Mouse (Mus musculus) heart, embryonic 16.5 days (tissue): ENCODE data around the gene Itpr1. TPM values are rescaled to one million over a fixed set of nuclear protein-coding genes. Genes with fewer than 3 reads are reported as not detected.

ENCODE experiments used
- ATAC-seq: fragments of 200-750 bp; cut with Nextera tagmentation; replicated peaks from 2 replicates; pipeline ENCODE4 v1.8.0; 2017; ENCODE audit warnings: moderate number of reproducible peaks; ENCODE audit not compliant: insufficient read depth, low FRiP score; ENCODE audit errors: extremely low read depth
- H3K27ac ChIP-seq: fragments of 300-500 bp; sonication (generic); 2 replicates; pipeline ENCODE4 v1.5.1; 2014; ENCODE audit warnings: mild to moderate bottlenecking, low read length, control low read depth, moderate library complexity
- H3K27me3 ChIP-seq: fragments of 300-500 bp; sonication (generic); 2 replicates; pipeline ENCODE4 v1.6.1; 2014; ENCODE audit warnings: low read length, mixed read lengths; ENCODE audit not compliant: control insufficient read depth, insufficient read depth
- H3K36me3 ChIP-seq: fragments of 300-500 bp; sonication (generic); 2 replicates; pipeline ENCODE4 v1.6.1; 2014; ENCODE audit not compliant: control insufficient read depth, insufficient read depth
- H3K4me1 ChIP-seq: fragments of 300-500 bp; sonication (generic); 2 replicates; pipeline ENCODE4 v1.6.1; 2014; ENCODE audit warnings: low read length, mixed read lengths; ENCODE audit not compliant: control insufficient read depth, insufficient read depth
- H3K4me2 ChIP-seq: fragments of 300-500 bp; sonication (generic); 2 replicates; pipeline ENCODE4 v1.6.1; 2014; ENCODE audit warnings: low read depth, mild to moderate bottlenecking, control low read depth, low read length
- H3K4me3 ChIP-seq: fragments of 300-500 bp; sonication (generic); 2 replicates; pipeline ENCODE4 v1.5.1; 2014; ENCODE audit warnings: mild to moderate bottlenecking, control low read depth, low read length
- H3K9ac ChIP-seq: fragments of 300-500 bp; sonication (generic); 2 replicates; pipeline ENCODE4 v1.6.1; 2014; ENCODE audit warnings: low read length, control low read depth
- H3K9me3 ChIP-seq: fragments of 300-500 bp; sonication (generic); replicated peaks from 2 replicates; pipeline ENCODE4 v1.6.1; 2016; ENCODE audit warnings: low read length; ENCODE audit not compliant: control insufficient read depth
- WGBS: fragments of 180-500 bp; shearing (Covaris S2); extraction: QIAGEN DNeasy Blood & Tissue Kit; methylation state at CpG from one replicate; pipeline ENCODE4 v1.1.7; 2014; 5-methylcytosine and 5-hydroxymethylcytosine counted together
- polyA plus RNA-seq: library from polyadenylated mRNA; unstranded; fragments of >200 nt; fragmentation: Nextera tagmentation; extraction: Ambion mirVana; gene quantifications from 2 replicates; pipeline ENCODE4 v1.2.1, GENCODE M21; 2015

The Itpr1 gene
- polyA plus RNA-seq, 1 experiment from 2014 or later: 10.8 TPM

- ATAC-seq: peak; percentile 30
- Histone ChIP-seq H3K36me3 (peaks cover 3% of the 10 kb centered on the region; the same call in 1 of the 2 replicates), H3K4me3 (no peak overlapping the region), H3K4me2 (0 out of 2 replicates have a peak overlapping the region, but pooled peaks have one; percentile 2), H3K4me1 (peaks cover 53% of the 10 kb centered on the region), H3K9ac (no peak overlapping the region), H3K27ac (peak overlapping the region; percentile 49), H3K27me3 (no peaks in the 10 kb centered on the region), H3K9me3 (no peaks in the 10 kb centered on the region)
- 21% methylated on average over 6 of the region's 6 CpGs for WGBS
Observed at GRCm38 (mm10) chr6:108233070-108233469, 20.2 kb downstream of the Itpr1 start.

- no peak for ATAC-seq
- H3K9ac ChIP-seq: no peak overlapping the region
- H3K36me3 ChIP-seq: no peaks in the 10 kb centered on the region
- peak overlapping the region; percentile 26; the same call in 1 of the 2 replicates for H3K27ac ChIP-seq
- H3K4me2 ChIP-seq: no peak overlapping the region
- H3K4me3 ChIP-seq: no peak overlapping the region
- H3K9me3 ChIP-seq: no peaks in the 10 kb centered on the region
- 46% methylated on average over 6 of the region's 6 CpGs for WGBS
- H3K27me3 ChIP-seq: no peaks in the 10 kb centered on the region
- H3K4me1 ChIP-seq: peaks cover 47% of the 10 kb centered on the region
Observed at GRCm38 (mm10) chr6:108234536-108234935, 21.6 kb downstream of the Itpr1 start.

- peak; percentile 49; the same call in 1 of the 2 replicates for ATAC-seq
- Histone ChIP-seq H3K9ac (peak overlapping the region; percentile 57), H3K4me2 (peak overlapping the region; percentile 46), H3K27ac (peak overlapping the region; percentile 83), H3K9me3 (no peaks in the 10 kb centered on the region), H3K4me3 (peak overlapping the region; percentile 11; the same call in 1 of the 2 replicates), H3K27me3 (no peaks in the 10 kb centered on the region), H3K4me1 (peaks cover 47% of the 10 kb centered on the region), H3K36me3 (no peaks in the 10 kb centered on the region)
- WGBS: 29% methylated on average over 13 of the region's 13 CpGs
Observed at GRCm38 (mm10) chr6:108235680-108236123, 22.8 kb downstream of the Itpr1 start.

- Histone ChIP-seq H3K4me2 (no peak overlapping the region), H3K27me3 (no peaks in the 10 kb centered on the region), H3K4me3 (no peak overlapping the region), H3K9me3 (no peaks in the 10 kb centered on the region), H3K4me1 (peaks cover 47% of the 10 kb centered on the region), H3K27ac (peak overlapping the region; percentile 83), H3K36me3 (0 out of 2 replicates have a peak, but pooled peaks cover 2% of the 10 kb centered on the region), H3K9ac (no peak overlapping the region)
- ATAC-seq: peak; percentile 55; the same call in 1 of the 2 replicates
- 50% methylated on average over 9 of the region's 9 CpGs for WGBS
Observed at GRCm38 (mm10) chr6:108236411-108236921, 23.6 kb downstream of the Itpr1 start.

GRCm38 (mm10) chr6:108236996-108237395 lies 24.1 kb downstream of the Itpr1 start:
- Histone ChIP-seq H3K36me3 (peaks cover 2% of the 10 kb centered on the region; the same call in 1 of the 2 replicates), H3K27me3 (no peaks in the 10 kb centered on the region), H3K9ac (no peak overlapping the region), H3K4me3 (no peak overlapping the region), H3K9me3 (no peaks in the 10 kb centered on the region), H3K4me1 (peaks cover 44% of the 10 kb centered on the region), H3K27ac (no peak overlapping the region), H3K4me2 (no peak overlapping the region)
- WGBS: 76% methylated on average over 8 of the region's 8 CpGs
- no peak for ATAC-seq

- Histone ChIP-seq H3K9me3 (no peaks in the 10 kb centered on the region), H3K27ac (no peak overlapping the region), H3K4me1 (peaks cover 39% of the 10 kb centered on the region), H3K27me3 (no peaks in the 10 kb centered on the region), H3K36me3 (peaks cover 6% of the 10 kb centered on the region; the same call in 1 of the 2 replicates), H3K4me3 (no peak overlapping the region), H3K4me2 (no peak overlapping the region), H3K9ac (no peak overlapping the region)
- WGBS: 60% methylated on average over 8 of the region's 8 CpGs
- no peak for ATAC-seq
Observed at GRCm38 (mm10) chr6:108237585-108237984, 24.7 kb downstream of the Itpr1 start.

GRCm38 (mm10) chr6:108238011-108238410 lies 25.1 kb downstream of the Itpr1 start:
- Histone ChIP-seq H3K27me3 (no peaks in the 10 kb centered on the region), H3K9me3 (no peaks in the 10 kb centered on the region), H3K4me1 (peaks cover 35% of the 10 kb centered on the region), H3K27ac (no peak overlapping the region), H3K36me3 (peaks cover 6% of the 10 kb centered on the region; the same call in 1 of the 2 replicates), H3K4me2 (no peak overlapping the region), H3K4me3 (no peak overlapping the region), H3K9ac (no peak overlapping the region)
- ATAC-seq: no peak
- WGBS: 69% methylated on average over 4 of the region's 4 CpGs

GRCm38 (mm10) chr6:108239056-108239455 lies 26.2 kb downstream of the Itpr1 start:
- no peak overlapping the region for H3K27ac ChIP-seq
- WGBS: 39% methylated on average over 4 of the region's 4 CpGs
- no peak for ATAC-seq

GRCm38 (mm10) chr6:108240004-108240403 lies 27.1 kb downstream of the Itpr1 start:
- peaks cover 6% of the 10 kb centered on the region; the same call in 1 of the 2 replicates for H3K36me3 ChIP-seq
- WGBS: 100% methylated on average over 1 of the region's 1 CpGs

More at GRCm38 (mm10) chr6:108239056-108239455, 26.2 kb downstream of the Itpr1 start:
- H3K4me2 ChIP-seq: no peak overlapping the region
- H3K4me3 ChIP-seq: no peak overlapping the region
- H3K4me1 ChIP-seq: peaks cover 29% of the 10 kb centered on the region
- no peak overlapping the region for H3K9ac ChIP-seq
- H3K27me3 ChIP-seq: no peaks in the 10 kb centered on the region
- H3K36me3 ChIP-seq: peaks cover 6% of the 10 kb centered on the region; the same call in 1 of the 2 replicates
- H3K9me3 ChIP-seq: no peaks in the 10 kb centered on the region

More at GRCm38 (mm10) chr6:108240004-108240403, 27.1 kb downstream of the Itpr1 start:
- Histone ChIP-seq H3K27me3 (no peaks in the 10 kb centered on the region), H3K4me3 (no peak overlapping the region), H3K4me1 (peaks cover 19% of the 10 kb centered on the region), H3K4me2 (no peak overlapping the region), H3K9me3 (no peaks in the 10 kb centered on the region), H3K27ac (no peak overlapping the region), H3K9ac (no peak overlapping the region)
- ATAC-seq: no peak
